Mouse (Mus musculus) midbrain, embryonic 14.5 days (tissue): Measurements from ENCODE around the gene Ezh2. TPM values are rescaled to one million over a fixed set of nuclear protein-coding genes. Genes with fewer than 3 reads are reported as not detected.
A peak's percentile ranks its signal among the peaks of the same experiment; 100 is the strongest.
"Not testable (repeated sequence)": the region's sequence is repeated elsewhere in the genome, so short reads cannot be mapped to it uniquely, and the experiment has no call there.

ENCODE experiments used
- ATAC-seq: fragments of 200-750 bp; cut with Nextera tagmentation; 2 replicates; pipeline ENCODE4 v1.8.0; 2017; ENCODE audit warnings: moderate number of reproducible peaks, moderate library complexity; ENCODE audit not compliant: low FRiP score, low TSS enrichment
- DNase-seq: peaks from one replicate; pipeline ENCODE4 v3.0.0-alpha.2; 2015
- H3K27ac ChIP-seq: fragments of 300-500 bp; sonication (generic); replicated peaks from 2 replicates; pipeline ENCODE4 v1.5.1; 2014; ENCODE audit warnings: mild to moderate bottlenecking, low read depth, low read length, moderate library complexity
- H3K27me3 ChIP-seq: fragments of 300-500 bp; sonication (generic); 2 replicates; pipeline ENCODE4 v1.6.1; 2014; ENCODE audit warnings: low read length, control low read depth, mixed read lengths; ENCODE audit not compliant: control insufficient read depth, insufficient read depth
- H3K36me3 ChIP-seq: fragments of 300-500 bp; sonication (generic); 2 replicates; pipeline ENCODE4 v1.6.1; 2014; ENCODE audit warnings: low read length, control low read depth; ENCODE audit not compliant: control insufficient read depth, insufficient read depth
- H3K4me1 ChIP-seq: fragments of 300-500 bp; sonication (generic); 2 replicates; pipeline ENCODE4 v1.6.1; 2014; ENCODE audit warnings: mild to moderate bottlenecking, antibody characterized with exemption, low read length, control low read depth; ENCODE audit not compliant: control insufficient read depth, insufficient read depth
- H3K4me2 ChIP-seq: fragments of 300-500 bp; sonication (generic); 2 replicates; pipeline ENCODE4 v1.6.1; 2014; ENCODE audit warnings: mild to moderate bottlenecking, low read length, moderate library complexity
- H3K4me3 ChIP-seq: fragments of 300-500 bp; sonication (generic); replicated peaks from 2 replicates; pipeline ENCODE4 v1.5.1; 2014; ENCODE audit warnings: low read depth, low read length
- H3K9ac ChIP-seq: fragments of 300-500 bp; sonication (generic); replicated peaks from 2 replicates; pipeline ENCODE4 v1.6.1; 2014; ENCODE audit warnings: mild to moderate bottlenecking, low read length, moderate library complexity
- H3K9me3 ChIP-seq: fragments of 300-500 bp; sonication (generic); 2 replicates; pipeline ENCODE4 v1.6.1; 2016; ENCODE audit warnings: low read length, control low read depth, mixed read lengths; ENCODE audit not compliant: control insufficient read depth
- WGBS: fragments of 180-500 bp; shearing (Covaris S2); extraction: QIAGEN DNeasy Blood & Tissue Kit; methylation state at CpG from one replicate; pipeline ENCODE4 v1.1.7; 2014; 5-methylcytosine and 5-hydroxymethylcytosine counted together
- polyA plus RNA-seq: library from polyadenylated mRNA; unstranded; fragments of >200 nt; fragmentation: Nextera tagmentation; extraction: Ambion mirVana; gene quantifications from 2 replicates; pipeline ENCODE4 v1.2.1, GENCODE M21; 2014

Ezh2 gene
- polyA plus RNA-seq = 79.0 and 91.9 TPM in 2 replicates

DNA sequence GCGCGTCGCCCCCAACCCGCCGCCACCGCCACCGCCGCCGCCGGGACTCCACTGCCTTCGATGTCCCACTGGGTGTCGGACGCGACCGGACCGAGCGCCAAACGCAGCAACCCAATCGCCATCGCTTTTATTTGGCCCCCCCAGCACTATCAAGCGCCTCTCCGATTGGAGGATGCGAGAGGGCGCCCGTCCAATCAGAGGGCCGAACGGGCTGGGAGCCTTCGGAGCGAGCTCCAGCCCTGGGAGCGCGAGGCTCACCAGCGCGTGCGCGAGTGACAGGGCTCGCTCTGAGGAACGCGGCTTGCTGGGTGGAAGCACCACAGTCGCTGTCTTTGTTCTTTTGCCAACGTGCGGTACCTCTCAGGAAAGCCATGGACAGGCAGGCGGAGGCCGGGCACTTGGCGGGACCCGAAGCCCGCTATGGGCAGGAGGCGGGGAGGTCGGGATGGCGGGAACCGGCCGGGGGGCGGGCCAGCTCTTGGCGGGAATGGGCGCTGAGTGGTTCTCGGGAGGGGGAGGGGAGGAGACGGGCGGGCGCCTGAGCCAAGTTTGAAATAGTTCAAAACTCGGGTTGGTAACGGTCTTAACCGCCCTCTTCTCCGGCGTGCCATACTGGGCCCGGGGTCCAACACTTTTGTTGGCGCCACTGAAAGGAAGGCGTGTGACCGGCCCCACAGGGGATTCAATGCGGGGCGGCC is at the start of gene Ezh2:
Ezh2 (minus strand) TSS at position 416 of the 698 bp plus-strand sequence.
- H3K4me2 ChIP-seq = peak within 1 kb of the TSS; percentile 78
- peak within 1 kb of the TSS; percentile 99 for H3K27ac ChIP-seq
- H3K4me3 ChIP-seq = peak within 1 kb of the TSS; percentile 94
- no peaks in the 10 kb centered on the region for H3K9me3 ChIP-seq
- H3K27me3 ChIP-seq = no peaks in the 10 kb centered on the region
- WGBS = under 1% methylated on average over 69 of the region's 69 CpGs
- ATAC-seq (peak; percentile 98), DNase-seq (peak; percentile 99)
- H3K36me3 ChIP-seq = no peaks in the 10 kb centered on the region
- peak within 1 kb of the TSS; percentile 100 for H3K9ac ChIP-seq
- peaks cover 17% of the 10 kb centered on the region for H3K4me1 ChIP-seq

DNA sequence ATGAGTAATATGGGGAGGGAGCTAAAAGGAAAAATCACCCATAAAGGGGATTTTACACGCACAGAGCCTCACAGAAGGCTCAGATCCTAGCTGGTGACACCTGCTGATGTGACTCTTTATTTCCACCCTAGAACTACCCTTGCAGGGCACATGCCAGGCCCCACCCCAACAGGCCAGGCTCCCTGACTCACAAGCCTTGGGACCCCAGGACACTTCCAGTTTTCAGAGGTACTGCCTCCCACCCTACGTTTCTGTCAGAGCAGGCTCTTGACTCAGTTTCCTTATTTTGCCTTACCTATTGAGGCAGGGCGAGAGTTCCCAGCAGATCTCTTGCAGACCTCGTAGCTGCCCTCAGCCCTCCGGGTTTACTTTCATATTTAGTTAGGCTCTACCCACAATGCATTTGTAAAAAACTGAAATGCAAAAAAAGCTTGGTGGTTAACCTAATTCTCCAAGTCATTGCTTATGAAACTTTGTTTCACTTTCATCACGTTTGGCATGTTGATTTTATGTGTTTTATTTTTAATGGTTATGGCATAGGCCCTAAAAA is 41.5 kb upstream of the Ezh2 start:
- H3K4me2 ChIP-seq = no peak overlapping the region
- H3K36me3 ChIP-seq = no peaks in the 10 kb centered on the region
- DNase-seq (no peak), ATAC-seq (no peak)
- H3K27me3 ChIP-seq = no peaks in the 10 kb centered on the region
- no peaks in the 10 kb centered on the region for H3K4me1 ChIP-seq
- no peak overlapping the region for H3K4me3 ChIP-seq
- H3K9ac ChIP-seq = no peak overlapping the region
- WGBS = 69% methylated on average over 6 of the region's 6 CpGs
- H3K9me3 ChIP-seq = no peaks in the 10 kb centered on the region
- H3K27ac ChIP-seq = no peak overlapping the region

GRCm38 (mm10) chr6:47635995-47636526 is 40.9 kb upstream of the Ezh2 start:
- H3K9ac ChIP-seq = no peak overlapping the region
- H3K4me1 ChIP-seq = no peaks in the 10 kb centered on the region
- no peaks in the 10 kb centered on the region for H3K27me3 ChIP-seq
- ATAC-seq (no peak), DNase-seq (no peak)
- no peak overlapping the region for H3K4me3 ChIP-seq
- H3K9me3 ChIP-seq = no peaks in the 10 kb centered on the region
- H3K27ac ChIP-seq = no peak overlapping the region
- WGBS = 79% methylated on average over 5 of the region's 5 CpGs
- H3K4me2 ChIP-seq = no peak overlapping the region
- H3K36me3 ChIP-seq = no peaks in the 10 kb centered on the region

GRCm38 (mm10) chr6:47635207-47635994 is 40.3 kb upstream of the Ezh2 start:
- no peak overlapping the region for H3K4me2 ChIP-seq
- DNase-seq (peak; percentile 6), ATAC-seq (no peak)
- no peaks in the 10 kb centered on the region for H3K36me3 ChIP-seq
- no peak overlapping the region for H3K27ac ChIP-seq
- H3K27me3 ChIP-seq = no peaks in the 10 kb centered on the region
- H3K9ac ChIP-seq = no peak overlapping the region
- no peaks in the 10 kb centered on the region for H3K4me1 ChIP-seq
- H3K9me3 ChIP-seq = no peaks in the 10 kb centered on the region
- H3K4me3 ChIP-seq = no peak overlapping the region
- WGBS = 78% methylated on average over 7 of the region's 7 CpGs

DNA sequence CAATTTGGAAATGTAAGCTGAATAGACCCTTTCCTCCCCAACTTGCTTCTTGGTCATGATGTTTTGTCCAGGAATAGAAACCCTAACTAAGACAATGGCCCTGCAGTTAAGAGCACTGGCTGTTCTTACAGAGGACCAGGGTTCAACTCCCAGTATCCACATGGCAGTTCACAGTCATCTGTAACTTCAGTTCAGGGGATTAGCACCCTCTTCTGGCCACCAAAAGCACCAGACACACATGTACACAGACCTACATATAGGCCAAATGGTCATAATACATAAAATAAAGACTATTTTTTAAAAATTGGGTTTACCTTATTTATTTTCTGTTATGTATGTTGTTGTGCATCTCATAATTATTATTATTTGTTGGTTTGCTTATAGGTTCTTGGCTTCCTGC is 38.3 kb upstream of the Ezh2 start:
- Histone ChIP-seq H3K27me3 (no peaks in the 10 kb centered on the region), H3K27ac (no peak overlapping the region)

DNA sequence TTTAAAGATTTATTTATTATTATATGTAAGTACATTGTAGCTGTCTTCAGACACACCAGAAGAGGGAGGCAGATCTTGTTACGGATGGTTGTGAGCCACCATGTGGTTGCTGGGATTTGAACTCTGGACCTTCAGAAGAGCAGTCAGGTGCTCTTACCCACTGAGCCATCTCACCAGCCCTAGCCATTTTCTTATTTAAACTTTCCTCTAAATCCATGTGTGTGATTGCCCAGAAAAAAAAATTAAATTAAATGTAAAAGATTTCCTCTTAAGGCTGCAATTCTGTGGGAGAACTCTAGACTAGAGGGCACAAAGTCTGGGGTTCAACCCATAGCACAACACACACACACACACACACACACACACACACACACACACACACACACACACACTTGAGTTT is 34.9 kb upstream of the Ezh2 start:
- not testable (repeated sequence) for H3K9ac ChIP-seq, ATAC-seq, H3K27ac ChIP-seq, H3K9me3 ChIP-seq, DNase-seq, H3K36me3 ChIP-seq, H3K27me3 ChIP-seq, H3K4me3 ChIP-seq, H3K4me1 ChIP-seq, H3K4me2 ChIP-seq
- WGBS = 100% methylated on average over 1 of the region's 1 CpGs

More for the DNA sequence above, 38.3 kb upstream of the Ezh2 start:
- Histone ChIP-seq H3K9ac (no peak overlapping the region), H3K36me3 (no peaks in the 10 kb centered on the region), H3K9me3 (no peaks in the 10 kb centered on the region), H3K4me3 (no peak overlapping the region), H3K4me1 (no peaks in the 10 kb centered on the region), H3K4me2 (no peak overlapping the region)
- ATAC-seq (no peak), DNase-seq (peak; percentile 4)

DNA sequence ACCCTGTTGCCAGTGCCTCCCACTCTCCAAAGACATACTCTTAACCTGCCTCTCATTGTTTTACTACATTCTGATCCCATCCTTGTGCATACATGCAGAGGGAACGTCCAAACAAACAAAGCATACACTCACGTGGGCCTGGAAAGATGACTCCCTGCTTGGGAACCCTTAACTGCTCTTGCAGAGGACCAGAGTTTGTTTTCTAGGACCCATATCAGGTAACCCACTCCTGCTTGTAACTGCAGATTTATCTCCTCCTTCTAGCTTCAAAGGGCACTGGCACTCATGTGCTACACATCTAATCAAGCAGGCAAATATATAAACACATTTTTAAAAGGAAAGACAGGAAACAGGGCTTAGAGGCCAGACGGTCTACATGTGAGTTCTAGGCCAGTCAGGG is 32.8 kb upstream of the Ezh2 start:
- Histone ChIP-seq H3K4me3 (no peak overlapping the region), H3K4me2 (no peak overlapping the region), H3K27me3 (no peaks in the 10 kb centered on the region), H3K27ac (no peak overlapping the region), H3K4me1 (no peaks in the 10 kb centered on the region), H3K9me3 (no peaks in the 10 kb centered on the region), H3K9ac (no peak overlapping the region), H3K36me3 (no peaks in the 10 kb centered on the region)
- DNase-seq (no peak), ATAC-seq (no peak)
- WGBS = 67% methylated on average over 3 of the region's 3 CpGs

- not testable (repeated sequence) for DNase-seq, H3K9me3 ChIP-seq, ATAC-seq
Observed at GRCm38 (mm10) chr6:47626976-47627375, 31.8 kb upstream of the Ezh2 start.

More at GRCm38 (mm10) chr6:47626976-47627375, 31.8 kb upstream of the Ezh2 start:
- not testable (repeated sequence) for H3K4me2 ChIP-seq, H3K27me3 ChIP-seq, H3K4me1 ChIP-seq, H3K36me3 ChIP-seq, H3K9ac ChIP-seq, H3K27ac ChIP-seq, H3K4me3 ChIP-seq
- WGBS = 88% methylated on average over 3 of the region's 3 CpGs
